Mouse (Mus musculus) stomach, postnatal 0 days (tissue): ENCODE measurements around the gene Mthfd1.

Experiments
- CTCF ChIP-seq: IDR thresholded peaks from 2 replicates; pipeline ENCODE4 v1.5.1; 2016; ENCODE audit warnings: antibody characterized with exemption, low read depth, mild to moderate bottlenecking, moderate library complexity
- EP300 ChIP-seq: optimal IDR thresholded peaks from 2 replicates; pipeline ENCODE3; 2016; ENCODE audit warnings: antibody characterized with exemption

DNA sequence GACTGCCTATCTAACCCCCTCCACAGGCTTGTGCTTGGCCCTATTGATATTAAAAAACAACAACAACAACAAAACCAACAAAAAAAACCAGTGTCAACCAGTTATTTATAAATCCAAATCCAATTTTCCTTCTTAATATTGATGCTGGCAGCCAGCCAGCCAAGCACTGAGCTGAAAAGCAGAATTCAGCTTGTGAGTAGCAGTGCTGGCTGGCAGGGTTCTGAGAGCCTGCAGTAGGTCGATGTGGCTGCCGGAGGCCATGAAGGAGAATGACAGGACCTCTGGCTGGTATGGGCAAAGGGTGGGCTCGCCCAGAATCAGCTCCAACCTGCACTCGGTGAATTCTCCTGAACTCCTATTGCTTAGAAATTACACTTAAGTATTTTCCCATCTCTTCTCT is 49.1 kb downstream of the Mthfd1 start:
- TF ChIP-seq CTCF = no peak
- no peak for TF ChIP-seq EP300
